Mouse (Mus musculus): Measurements from ENCODE around the gene Ankrd54.

DNA sequence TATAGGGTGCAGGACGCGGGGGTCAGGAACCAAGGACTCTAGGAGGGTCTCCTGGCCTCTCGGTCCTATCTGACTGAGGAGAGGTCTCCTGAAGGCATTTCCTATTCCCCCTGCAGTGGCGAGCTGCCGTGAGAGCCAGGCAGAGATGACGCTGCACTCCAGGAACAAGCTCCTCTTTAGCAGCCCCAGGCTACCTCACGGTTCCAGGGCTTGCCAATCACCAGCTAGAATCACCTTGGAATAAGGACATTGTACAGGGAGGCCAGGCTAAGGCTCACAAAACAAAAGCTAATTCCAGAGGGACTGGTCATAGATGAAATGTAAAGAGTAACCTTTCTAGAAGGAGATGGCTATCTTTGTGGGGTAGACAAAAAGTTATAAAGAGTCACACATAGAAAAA is 6.1 kb downstream of the Ankrd54 start:
- TF ChIP-seq CTCF (IDR thresholded peaks at IDR 0.05; ENCODE audit: low read depth, low read length) (no peak), POLR2A (IDR thresholded peaks at IDR 0.05; ENCODE audit: extremely low read depth, insufficient read depth, low read length) (no peak)
